Mouse (Mus musculus): ENCODE measurements around the gene Olfr518. TPM values are rescaled to one million over a fixed set of nuclear protein-coding genes. Genes with fewer than 3 reads are reported as not detected.
A peak's percentile ranks its signal among the peaks of the same experiment; 100 is the strongest.

Gene Olfr518
- not detected for total RNA-seq (2022)

- DNase-seq (ENCODE audit: low spot score in 2 of 2) = no peak
Measured at GRCm38 (mm10) chr7:108884906-108885305, at the start of gene Olfr518. Gene Olfr518 (minus strand): TSS chr7:108885006.

DNA sequence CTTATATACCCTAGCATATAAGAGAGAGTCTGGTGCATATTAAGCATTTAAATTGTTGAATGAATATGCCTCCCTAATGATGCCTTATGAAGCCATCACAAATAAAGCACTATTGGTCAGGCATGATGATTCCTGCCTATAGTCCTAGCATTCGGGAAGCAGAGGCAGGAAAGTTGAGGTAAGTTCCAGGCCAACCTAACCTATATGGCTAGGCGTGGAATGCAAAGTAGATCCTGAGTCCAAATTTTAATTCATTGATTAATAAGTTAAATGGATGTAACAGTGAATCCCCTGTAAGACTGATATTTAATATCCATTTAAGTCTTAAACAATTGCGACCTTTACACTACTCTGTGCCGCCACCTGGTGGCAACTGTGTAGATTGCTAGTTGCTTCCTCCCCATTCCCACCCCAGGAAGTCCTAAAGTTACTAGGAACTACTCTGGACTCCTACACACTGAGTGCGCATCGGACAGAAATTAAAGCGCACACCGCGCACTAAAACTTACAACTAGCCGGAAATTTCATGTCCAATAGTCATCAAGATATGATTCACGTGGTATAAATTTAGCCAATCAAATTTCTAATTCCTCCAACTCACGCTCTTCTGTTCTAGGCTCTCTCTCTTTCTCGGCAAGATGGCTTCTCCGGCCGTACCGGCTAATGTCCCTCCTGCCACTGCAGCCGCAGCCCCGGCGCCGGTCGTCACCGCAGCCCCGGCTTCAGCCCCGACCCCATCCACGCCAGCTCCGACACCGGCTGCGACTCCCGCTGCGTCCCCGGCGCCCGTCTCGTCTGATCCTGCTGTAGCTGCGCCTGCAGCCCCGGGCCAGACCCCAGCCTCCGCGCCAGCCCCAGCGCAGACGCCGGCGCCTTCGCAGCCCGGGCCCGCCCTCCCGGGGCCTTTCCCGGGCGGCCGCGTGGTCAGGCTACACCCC lies 49.3 kb upstream of the Olfr518 start, which contains the start of gene Eif3f:
Gene Eif3f (plus strand): TSS at position 624 of the 938 bp plus-strand sequence.
- DNase-seq (ENCODE audit: low spot score in 2 of 2) = peak; percentile 88 to 94

- no peak for DNase-seq (ENCODE audit: low spot score in 2 of 2)
Measured at GRCm38 (mm10) chr7:108929726-108930393, 45.1 kb upstream of the Olfr518 start, which contains the start of gene Nlrp10. Gene Nlrp10 (minus strand): TSS chr7:108930178.

DNA sequence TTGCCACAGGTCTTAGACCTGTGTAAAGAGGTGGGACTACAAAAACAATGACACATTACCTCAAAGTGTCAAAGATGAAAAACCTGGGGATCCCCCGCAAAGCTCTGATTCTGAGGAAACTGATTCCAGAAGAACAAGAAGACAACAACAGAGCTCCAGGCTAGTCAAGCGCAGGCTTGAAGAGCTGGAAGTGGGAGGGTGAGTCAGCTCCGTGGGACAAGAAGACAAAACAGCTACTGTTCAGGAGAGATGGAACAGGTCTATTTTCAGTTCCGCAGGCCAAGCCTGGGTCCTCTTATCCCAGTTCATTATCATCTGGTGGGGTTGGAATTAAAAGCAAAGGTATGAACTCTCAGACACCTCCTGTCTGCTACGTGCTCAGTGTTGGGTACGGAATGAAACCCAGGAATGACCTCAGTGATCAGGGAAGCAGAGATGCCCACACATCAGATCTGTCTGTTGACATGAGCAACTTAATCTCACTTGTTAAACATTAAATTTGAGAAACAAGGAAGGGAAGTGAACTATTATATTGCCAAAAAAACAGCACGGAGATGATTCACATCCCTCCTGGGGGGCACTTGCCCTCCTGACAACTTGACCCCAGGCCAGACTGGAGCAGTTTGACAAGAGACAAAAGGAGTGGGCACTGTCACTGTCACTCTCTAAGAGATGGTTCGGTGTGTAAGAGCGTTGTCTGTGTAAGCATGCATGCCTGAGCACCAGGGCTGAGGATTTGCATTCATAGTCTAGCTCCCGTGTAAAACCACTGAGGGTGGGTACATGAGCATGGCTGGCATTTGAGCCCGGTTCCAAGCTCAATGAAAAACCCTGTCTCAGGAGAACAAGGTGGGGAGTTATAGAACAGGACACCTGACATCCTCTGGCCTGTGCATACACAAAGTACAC lies 43.7 kb upstream of the Olfr518 start:
- no peak for DNase-seq (ENCODE audit: low spot score in 2 of 2)

GRCm38 (mm10) chr7:108927043-108927442 lies 42.2 kb upstream of the Olfr518 start:
- DNase-seq (ENCODE audit: low spot score in 2 of 2) = no peak

GRCm38 (mm10) chr7:108903969-108904368 lies 19.2 kb upstream of the Olfr518 start:
- DNase-seq (ENCODE audit: low spot score in 2 of 2) = no peak

- no peak for DNase-seq (ENCODE audit: low spot score in 2 of 2)
Measured at GRCm38 (mm10) chr7:108894320-108894719, 9.5 kb upstream of the Olfr518 start, which contains the start of gene Olfr519. Gene Olfr519 (minus strand): TSS chr7:108894420.

GRCm38 (mm10) chr7:108872279-108872678 lies 12.5 kb downstream of the Olfr518 start, which contains the start of gene Olfr517:
Gene Olfr517 (minus strand): TSS chr7:108872379.
- no peak for DNase-seq (ENCODE audit: low spot score in 2 of 2)

DNA sequence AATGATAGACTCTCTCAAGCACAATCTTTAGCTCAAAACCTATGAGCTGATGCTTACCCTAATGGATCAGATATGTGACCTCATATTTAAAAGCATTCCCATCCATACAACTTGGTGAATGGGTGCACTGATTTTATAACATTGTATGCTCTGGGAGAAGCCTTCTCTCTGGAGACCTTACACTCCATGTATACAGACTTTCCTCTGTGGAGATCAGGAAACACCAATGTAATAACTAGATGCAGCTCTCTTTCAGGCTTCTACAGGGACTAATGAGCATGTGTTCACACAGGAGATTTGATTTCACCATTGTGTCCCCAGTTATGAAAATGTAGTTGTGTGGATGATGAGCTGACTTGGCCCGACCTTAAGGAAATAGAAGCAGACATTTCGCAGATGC lies 34.4 kb downstream of the Olfr518 start, which contains the start of gene Olfr516:
Gene Olfr516 (minus strand): TSS at position 101 of the 400 bp plus-strand sequence.
- no peak for DNase-seq (ENCODE audit: low spot score in 2 of 2)

Other genes with a start within 250 kb of the Olfr518 start
- gene Olfr509, start 233.1 kb downstream of the Olfr518 start, total RNA-seq (2022) = not detected
- not detected for gene Olfr510, start 218.6 kb downstream of the Olfr518 start, total RNA-seq (2022)
- gene Olfr512, start 171.7 kb downstream of the Olfr518 start, total RNA-seq (2022) = not detected
- gene Olfr513, start 134.0 kb downstream of the Olfr518 start, total RNA-seq (2022) = under 1 TPM in 1 of 4 experiments, not detected in 3; 0.27 TPM
- not detected for gene Olfr514, start 59.0 kb downstream of the Olfr518 start, total RNA-seq (2022)
- gene Olfr516, start 34.5 kb downstream of the Olfr518 start, total RNA-seq (2022) = not detected
- gene Olfr517, start 12.6 kb downstream of the Olfr518 start, total RNA-seq (2022) = not detected
- not detected for gene Olfr519, start 9.4 kb upstream of the Olfr518 start, total RNA-seq (2022)
- gene Nlrp10, start 45.2 kb upstream of the Olfr518 start, total RNA-seq (2022) = 1 to 10 TPM; 1.3 to 2.5 (median 1.8) TPM
- 100 to 1,000 TPM; 111 to 136 (median 121) TPM for gene Eif3f, start 49.4 kb upstream of the Olfr518 start, total RNA-seq (2022)
- gene Tub, start 65.3 kb upstream of the Olfr518 start, total RNA-seq (2022) = under 1 TPM; 0.24 to 0.52 (median 0.31) TPM
- gene Ric3, start 198.3 kb upstream of the Olfr518 start, total RNA-seq (2022) = 1 to 10 TPM; 1.7 to 3.5 (median 2.3) TPM